Mouse (Mus musculus): ENCODE data around the gene Gm10198. TPM values are rescaled to one million over a fixed set of nuclear protein-coding genes. Genes with fewer than 3 reads are reported as not detected.

Gm10198 gene
- not detected in 2 replicates for polyA plus RNA-seq (2015; fragmentation: Nextera tagmentation; extraction: Ambion mirVana)

DNA sequence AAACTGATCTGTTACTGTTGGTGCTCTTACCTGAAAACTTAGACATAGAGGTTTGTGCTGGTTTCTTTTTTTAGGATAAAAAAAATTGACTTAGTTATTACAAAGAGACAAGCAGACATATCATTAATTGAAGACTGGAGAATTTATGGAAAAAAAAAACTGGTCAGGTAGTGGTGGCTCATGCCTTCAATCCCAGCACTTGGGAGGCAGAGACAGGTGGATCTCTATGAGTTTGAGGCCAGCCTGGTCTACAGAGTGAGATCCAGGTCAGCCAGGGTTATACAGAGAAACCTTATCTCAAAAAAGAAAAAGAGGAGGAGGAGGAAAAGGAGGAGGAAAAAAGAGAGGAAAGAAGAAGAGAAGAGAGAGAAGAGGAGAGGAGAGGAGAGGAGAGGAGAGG lies at the start of gene Gm10198:
Gene Gm10198, plus strand, starts transcription at position 301 of the 400 bp plus-strand sequence.

Other genes with a start within 250 kb of the Gm10198 start
- gene Gpbp1, start 102.7 kb upstream of the Gm10198 start, polyA plus RNA-seq (2015; fragmentation: Nextera tagmentation; extraction: Ambion mirVana) = 47.6 TPM in 2 replicates
- gene Gm49496, start 42.8 kb upstream of the Gm10198 start, polyA plus RNA-seq (2015; fragmentation: Nextera tagmentation; extraction: Ambion mirVana) = not detected in 2 replicates
- 7.6 and 8.4 TPM in 2 replicates for gene Mier3, start 88.2 kb downstream of the Gm10198 start, polyA plus RNA-seq (2015; fragmentation: Nextera tagmentation; extraction: Ambion mirVana)
- gene Map3k1, start 216.2 kb downstream of the Gm10198 start, polyA plus RNA-seq (2015; fragmentation: Nextera tagmentation; extraction: Ambion mirVana) = 6.9 and 7.5 TPM in 2 replicates